Mouse (Mus musculus) cerebellum, postnatal 4 days (tissue): ENCODE measurements at regions not wholly inside any gene's neighbourhood (a gene's known extent, or its start where the extent isn't known, plus 50 kb on each side); places are given as distances from the start of the nearest gene placed in this dataset.

Source experiments
- DNase-seq, 2 experiments: peaks; one replicate each; pipeline ENCODE4 v3.0.0; 2022; ENCODE audit warnings: low spot score in 2 of 2, mixed read lengths in 1 of 2

- no peak for DNase-seq
Observed at GRCm38 (mm10) chr1:61175239-61175638, 197.5 kb downstream of the Icos start.

DNA sequence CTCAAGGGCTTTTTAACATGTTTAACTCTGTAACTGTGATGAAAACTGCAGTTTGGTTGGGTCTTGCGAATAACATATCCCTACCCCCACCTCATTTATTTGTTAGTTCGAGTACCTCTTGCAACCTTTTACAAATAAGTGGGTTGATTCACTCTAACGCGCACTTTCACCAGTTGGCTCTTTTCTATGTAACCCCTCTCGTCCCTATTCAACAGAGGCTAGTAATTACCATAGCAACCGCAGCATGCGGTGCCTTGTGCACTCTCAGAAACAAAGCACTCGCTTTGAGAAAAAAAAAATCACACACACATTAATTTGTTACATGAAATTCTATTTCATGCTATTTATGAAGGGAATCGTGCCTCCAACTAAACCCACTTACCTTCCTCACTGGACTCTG, 201.7 kb downstream of the Icos start:
- DNase-seq: no peak

DNA sequence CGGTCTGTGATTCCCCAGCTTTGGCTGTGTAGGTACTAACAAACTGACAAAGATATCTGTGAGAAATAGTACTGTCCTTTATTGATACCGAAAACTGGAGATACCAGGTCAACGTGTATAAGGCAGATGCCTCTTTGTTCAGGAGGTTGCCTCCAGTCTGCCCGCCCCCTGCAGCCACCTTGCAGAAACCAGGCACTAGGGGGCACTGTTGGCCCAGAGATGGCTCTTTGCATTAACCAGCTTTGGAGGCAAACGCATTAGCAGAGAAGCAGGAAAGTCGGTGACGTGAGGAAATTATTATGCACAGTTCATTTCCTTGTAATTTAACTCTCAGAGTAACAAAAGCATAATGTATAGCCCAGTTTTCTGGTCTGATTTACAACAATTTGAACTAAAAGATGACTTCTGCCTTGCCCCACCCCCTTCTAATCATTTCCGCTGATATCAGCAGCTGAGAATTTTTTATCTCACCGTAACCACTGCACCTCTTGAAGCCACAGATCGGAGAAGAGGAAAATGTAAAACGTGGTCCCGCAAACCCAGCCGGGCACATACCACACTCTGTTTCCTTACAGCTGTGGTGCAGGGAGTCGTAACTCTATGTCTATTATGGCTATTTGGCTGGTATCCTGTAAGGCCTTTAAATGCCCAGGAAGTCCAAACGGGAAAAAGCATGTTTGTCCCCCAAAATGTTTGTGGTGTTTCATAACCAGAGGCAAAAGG, 203.5 kb downstream of the Icos start:
- DNase-seq: peak; percentile 98 to 99

DNA sequence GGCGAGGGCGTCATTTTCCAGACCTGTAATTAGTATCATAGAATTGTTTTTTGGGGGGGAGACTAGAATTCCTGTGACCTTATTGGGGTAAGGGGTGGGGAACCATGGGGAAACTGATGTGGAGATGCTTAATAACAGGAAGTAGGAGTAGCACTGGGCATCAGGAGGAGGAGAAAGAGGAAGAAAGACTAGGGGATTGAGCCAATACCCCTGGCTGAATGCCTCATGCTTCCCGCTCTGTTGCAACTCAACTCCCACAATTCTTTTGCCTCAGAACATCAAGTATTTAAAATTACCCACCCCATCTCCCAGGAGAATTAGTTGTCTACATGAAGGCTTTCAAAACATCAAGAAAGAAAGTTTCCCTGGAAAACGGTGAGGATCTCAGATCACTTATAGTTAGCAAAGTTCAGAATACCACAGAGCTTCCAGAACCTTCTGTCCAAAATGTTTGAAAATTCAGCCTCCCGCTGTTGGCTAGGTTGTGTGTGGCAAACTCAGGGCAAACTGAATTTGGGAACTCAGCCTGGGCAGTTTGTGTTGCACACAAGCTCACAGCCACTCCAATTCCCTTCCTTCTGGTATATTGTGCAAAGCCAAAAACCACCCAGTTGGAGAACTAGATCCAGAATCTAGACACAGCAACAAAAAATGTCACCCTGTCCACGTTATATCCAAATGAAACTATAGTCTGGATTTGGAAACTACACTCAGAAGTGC, 209.8 kb downstream of the Icos start:
- no peak for DNase-seq

GRCm38 (mm10) chr1:61190921-61191320, 213.2 kb downstream of the Icos start:
- no peak for DNase-seq

GRCm38 (mm10) chr1:61198549-61199062, 220.9 kb downstream of the Icos start:
- DNase-seq: peak in 1 of 2 experiments; percentile 50

DNA sequence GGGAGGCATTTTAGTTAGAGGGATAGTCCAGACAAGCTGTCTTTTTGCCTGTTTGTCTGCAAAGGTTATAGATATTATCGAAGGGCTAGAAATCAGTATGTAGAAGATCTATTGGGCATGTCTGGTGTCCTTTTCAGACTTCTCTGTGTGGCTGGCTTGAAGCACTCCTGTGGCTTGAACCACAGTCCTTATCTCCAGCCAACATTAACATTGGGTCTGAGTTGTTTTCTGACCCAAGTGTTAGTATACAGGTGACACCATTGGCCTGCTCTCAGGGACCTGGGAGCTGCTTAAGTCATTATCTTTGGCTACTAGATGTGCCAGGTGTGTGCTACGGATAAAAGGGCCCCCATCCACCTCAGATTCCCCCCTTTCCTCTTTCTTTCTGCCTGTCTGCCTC, 223.3 kb downstream of the Icos start:
- DNase-seq: no peak

- DNase-seq: no peak
Observed at GRCm38 (mm10) chr1:61202079-61202478, 224.4 kb downstream of the Icos start.

DNA sequence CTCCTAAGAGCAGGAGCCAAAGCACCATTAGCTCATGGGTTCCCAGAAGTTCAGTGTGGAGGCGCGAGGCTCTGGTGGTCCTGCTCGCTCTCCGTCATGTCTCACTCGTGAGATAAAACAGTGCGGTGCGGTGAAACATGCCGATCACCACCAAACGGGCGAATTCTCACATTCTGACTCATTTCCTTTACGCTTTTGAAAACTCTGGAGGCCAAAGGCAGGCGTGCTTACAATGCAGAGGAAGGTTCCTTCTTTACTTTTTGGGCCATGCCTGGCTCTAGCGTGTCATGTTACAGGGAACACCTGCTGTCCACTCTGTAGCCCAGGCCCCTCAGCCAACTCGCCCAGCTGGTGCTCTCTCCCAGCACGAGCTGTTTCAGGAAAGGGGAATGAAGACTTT, 225.4 kb downstream of the Icos start:
- peak in 1 of 2 experiments; percentile 43 for DNase-seq

- DNase-seq: no peak
Observed at GRCm38 (mm10) chr1:61203612-61204011, 225.9 kb downstream of the Icos start.

- DNase-seq: no peak
Observed at GRCm38 (mm10) chr1:61205137-61205536, 227.4 kb downstream of the Icos start.

- no peak for DNase-seq
Observed at GRCm38 (mm10) chr1:61206861-61207380, 229.2 kb downstream of the Icos start.

DNA sequence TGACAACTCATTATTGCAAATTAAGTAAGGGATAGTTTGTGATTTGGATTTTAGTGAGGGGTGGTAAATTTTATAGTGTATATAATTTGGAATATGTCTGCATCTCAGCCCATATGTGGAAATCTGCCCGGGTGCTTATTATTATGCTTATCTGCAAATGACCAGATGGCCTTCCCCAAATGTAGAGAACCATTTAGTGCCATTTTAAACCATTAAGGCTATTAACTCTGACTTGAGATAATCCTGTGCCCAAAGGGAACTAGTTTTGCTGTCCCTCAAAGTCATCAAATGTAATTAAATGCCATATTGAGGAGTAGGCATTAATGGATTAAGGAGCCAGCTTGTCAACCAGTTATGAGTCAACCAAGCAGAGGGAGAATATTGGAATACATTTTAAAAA, 230.7 kb downstream of the Icos start:
- no peak for DNase-seq

- DNase-seq: peak in 1 of 2 experiments; percentile 51
Observed at GRCm38 (mm10) chr1:61221131-61221530, 243.4 kb downstream of the Icos start.

DNA sequence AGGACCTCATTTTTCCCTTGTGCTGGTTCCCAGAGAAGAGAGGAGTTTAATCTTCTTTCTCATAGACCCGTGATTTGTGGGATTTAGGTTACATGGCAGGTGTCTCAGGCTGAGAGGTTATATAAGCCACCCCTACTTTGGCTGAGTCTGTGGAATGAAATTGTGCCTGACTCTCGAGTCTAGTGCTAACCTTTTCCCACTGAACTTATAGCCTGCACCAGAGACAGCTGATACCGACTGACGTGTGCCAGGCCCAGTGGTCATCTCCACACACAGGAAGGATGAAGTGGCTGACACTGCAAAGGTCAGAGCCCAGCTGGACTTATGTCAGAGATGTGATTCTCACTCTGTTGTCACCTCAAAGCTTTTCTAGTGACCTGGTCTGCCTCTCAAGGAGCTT, 251.2 kb downstream of the Icos start:
- no peak for DNase-seq

- no peak for DNase-seq
Observed at GRCm38 (mm10) chr1:61233001-61233400, 255.3 kb downstream of the Icos start.

DNA sequence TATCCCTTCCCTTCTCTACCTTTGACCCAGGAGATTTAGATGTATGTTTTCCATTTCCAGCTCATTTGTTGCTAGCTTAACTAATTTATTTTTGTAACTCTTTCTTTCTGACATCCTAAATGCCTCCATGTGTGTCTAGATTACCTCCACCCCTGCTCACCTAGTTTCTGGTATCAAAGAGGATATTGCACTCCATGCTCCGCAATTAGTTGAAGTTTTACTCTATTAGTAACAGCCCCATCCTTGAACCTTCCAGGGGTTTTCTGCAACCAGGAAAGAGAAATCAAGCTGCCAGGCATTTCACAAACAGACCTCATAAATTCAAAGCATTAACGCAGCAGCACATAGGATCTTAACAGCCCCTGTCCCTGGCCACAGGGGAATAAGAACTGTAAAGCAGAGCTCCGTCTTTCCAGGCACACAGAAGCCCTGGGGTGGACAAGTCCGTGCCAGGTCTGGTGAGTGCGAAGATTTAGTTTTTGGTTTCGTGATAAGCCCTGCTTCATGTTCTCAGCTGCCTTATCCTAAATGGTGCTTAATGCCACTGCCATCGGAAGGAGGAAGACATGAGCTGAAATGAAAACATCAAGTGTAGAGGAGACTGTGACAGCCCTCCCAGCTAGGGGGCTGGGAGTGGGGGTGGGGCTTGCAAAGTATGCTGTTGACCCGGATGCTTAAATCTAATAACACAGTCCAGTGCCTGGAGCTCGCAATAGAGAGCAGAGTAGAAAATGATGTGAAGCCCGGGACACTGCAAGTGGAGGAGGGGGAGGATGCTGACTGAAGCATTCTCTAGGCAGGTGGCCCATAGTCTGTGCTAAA, 256.0 kb downstream of the Icos start:
- DNase-seq: no peak

DNA sequence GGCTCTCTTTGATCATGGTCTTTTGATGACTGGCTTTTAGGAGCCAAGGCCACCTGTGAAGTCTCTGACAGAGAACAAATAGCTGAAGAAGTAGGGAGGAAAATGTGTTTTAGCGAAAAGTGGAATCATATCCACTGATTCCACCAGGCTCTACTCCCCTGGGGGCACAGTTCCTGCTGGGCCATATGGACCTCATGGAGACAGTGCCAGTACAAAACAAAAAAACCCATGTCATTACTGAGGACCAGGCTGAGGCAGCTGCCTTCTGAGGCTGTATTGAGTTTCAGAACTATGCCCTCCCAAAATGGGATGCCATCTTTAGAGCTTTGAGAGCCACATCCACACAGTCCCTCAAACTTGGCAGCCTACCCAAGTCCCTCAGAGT, 256.6 kb downstream of the Icos start:
- peak in 1 of 2 experiments; percentile 12 for DNase-seq

DNA sequence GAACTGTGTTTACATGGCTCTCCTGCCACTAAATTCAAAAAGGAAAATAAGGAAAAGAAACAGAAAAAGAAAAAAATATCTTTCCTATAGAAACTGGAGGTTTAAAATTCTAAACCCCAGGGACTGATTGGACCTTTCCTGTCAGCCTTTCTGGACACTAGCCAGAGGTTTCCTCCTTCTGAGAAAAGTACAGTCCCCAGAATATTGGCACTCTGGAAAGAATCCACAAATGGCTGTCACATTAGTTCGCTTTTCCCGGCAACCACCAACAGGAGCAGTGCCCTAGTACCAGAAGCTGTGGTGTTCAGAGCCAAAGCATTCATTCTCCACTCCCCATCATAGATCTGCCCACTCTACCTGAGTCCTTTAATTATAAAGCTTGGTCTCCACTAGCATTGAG, 258.8 kb downstream of the Icos start:
- DNase-seq: no peak

DNA sequence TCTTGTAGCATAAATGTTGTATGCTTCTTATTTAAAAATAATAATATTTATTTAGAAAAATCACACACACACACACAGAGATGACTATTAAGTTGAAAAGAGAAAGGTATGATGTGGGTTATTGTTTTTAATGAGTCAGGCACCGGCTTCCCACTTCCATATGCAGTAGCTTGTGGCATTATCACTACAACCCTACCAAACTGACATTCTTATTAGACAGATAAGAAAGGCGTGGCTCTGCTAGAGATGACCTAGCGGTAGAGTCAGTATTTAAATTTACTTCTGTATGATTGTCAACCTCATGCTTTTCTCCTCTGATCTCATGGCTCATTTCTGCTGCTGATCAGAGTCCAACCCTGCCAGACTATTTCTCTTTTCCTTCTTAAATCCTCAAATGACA, 260.9 kb downstream of the Icos start:
- no peak for DNase-seq

GRCm38 (mm10) chr1:61257561-61257960, 279.8 kb downstream of the Icos start:
- DNase-seq: no peak

DNA sequence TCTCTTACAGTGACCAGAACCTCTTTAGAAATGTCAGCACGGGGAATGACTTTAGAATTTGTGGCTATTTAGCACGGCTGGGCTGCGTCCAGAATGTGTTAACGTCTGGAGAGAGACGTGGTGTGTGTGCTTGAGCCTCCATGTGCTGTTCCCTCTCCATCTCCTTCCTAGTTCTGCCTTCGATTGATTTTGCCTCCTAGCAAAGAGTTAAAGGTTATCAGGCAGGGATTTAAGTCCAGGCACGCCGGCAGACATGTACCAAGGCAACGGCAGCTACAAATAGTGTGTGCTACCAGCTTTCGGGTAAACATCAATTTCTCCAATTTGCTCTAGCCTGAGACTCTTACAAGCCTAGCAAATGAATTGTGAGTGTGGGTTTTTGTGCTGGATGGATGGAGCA, 285.7 kb downstream of the Icos start:
- no peak for DNase-seq
